Mouse (Mus musculus) lung, adult 2 months (tissue): ENCODE data around the gene Mlf2.

Source experiments
- CTCF ChIP-seq: fragments of 200-500 bp; IDR thresholded peaks from 2 replicates; pipeline ENCODE4 v1.5.1; 2011; ENCODE audit warnings: mild to moderate bottlenecking, low read length, control low read depth; ENCODE audit not compliant: insufficient read depth
- POLR2A ChIP-seq: fragments of 200-500 bp; IDR thresholded peaks from 2 replicates; pipeline ENCODE4 v1.6.1; 2011; ENCODE audit warnings: low read depth, mild to moderate bottlenecking, control low read depth, low read length, borderline replicate concordance; ENCODE audit errors: extremely low read depth

DNA sequence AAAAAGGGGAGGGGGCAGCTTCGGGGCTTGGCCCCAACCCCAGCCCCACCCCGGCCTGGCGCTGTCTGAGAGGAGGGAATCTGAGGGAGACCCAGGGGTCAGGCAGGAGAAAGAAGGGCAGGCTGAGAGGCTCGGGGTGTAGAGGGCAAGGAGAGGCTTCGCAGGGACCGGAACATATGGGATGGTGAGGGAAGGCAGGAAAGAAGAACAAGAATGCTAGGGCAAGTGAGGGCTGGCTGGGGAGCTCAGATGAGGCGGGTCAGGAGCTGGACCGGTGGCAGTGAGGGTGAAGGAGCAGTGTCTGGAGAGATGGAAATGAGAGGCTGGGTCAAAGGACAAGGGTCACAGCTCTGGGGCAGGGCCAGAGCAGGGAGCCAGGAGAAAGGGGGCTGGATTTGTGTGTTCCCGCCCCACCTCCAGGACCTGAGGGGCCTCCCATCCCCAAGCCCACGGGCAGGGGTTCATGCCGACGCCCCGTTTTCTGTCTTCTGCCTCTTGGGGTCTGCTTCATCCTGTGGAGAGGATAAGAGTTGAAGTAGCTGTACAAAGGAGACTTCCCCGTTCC lies 17.4 kb upstream of the Mlf2 start:
- TF ChIP-seq CTCF (no peak), POLR2A (0 out of 2 replicates have a peak, but pooled peaks have one; percentile 18)
